Mouse (Mus musculus): ENCODE measurements around the gene Akna. TPM values are rescaled to one million over a fixed set of nuclear protein-coding genes. Genes with fewer than 3 reads are reported as not detected.

Akna gene
- total RNA-seq, 2 experiments from 2014 or later, result 9.5 to 16.9 TPM

DNA sequence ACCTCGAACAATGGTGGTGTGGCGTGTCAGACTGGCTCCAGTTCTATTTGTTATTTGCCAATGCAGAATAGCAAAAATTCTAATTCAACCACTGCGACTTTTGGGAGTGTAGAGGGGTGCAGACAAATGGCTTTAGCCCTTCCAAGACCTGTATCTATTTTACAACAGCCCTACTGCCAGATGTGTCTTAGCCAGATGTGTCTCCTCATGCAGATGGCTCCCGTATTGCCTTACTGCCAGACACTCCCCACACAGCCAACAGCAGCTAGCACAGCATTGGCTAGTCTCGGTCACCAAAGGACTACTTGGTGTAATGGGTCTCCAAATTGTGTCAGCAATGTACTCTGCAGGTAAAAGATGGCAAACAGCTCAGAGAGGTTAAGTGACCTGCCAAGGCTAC lies 8.1 kb upstream of the Akna start:
- no peak for ATAC-seq (replicated peaks; ENCODE audit: low FRiP score, poor library complexity, severe bottlenecking)

- ATAC-seq (replicated peaks; ENCODE audit: low FRiP score, poor library complexity, severe bottlenecking), result peak; percentile 83
These were observed 7.4 kb upstream of the Akna start for GRCm38 (mm10) chr4:63410583-63410934.

DNA sequence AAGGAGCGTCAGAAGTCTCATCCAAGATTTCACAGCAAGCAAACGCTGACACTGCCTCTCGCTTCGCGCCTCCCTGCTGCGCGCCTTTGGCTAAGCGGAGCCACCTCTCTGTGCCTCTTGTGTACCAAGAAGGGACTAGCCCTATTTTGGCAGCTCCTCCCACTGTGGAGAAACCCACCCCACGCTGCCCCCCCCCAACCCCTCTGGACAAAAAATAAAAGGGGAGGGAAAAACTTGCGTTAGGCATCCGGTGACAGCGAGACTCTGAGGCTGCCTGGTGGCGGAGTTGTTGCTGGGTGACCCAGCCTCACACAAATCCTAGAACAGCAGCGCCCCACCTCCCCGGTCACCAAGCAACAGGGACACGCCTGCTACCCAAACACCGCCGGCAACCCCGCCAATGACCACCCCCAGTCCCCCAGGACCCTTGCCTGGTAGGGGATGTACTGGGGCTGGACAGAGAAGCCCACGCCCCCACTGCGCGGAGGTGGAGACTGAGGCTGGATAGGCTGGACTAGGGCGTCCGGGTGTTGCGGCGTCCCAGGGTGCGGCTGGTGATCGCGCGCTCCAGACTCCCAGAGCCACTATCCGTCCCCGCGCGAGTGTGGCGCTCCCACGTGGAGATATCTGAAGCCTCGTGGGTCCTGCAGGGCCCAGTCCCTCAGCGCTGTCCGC lies 6.9 kb upstream of the Akna start:
- ATAC-seq (replicated peaks; ENCODE audit: low FRiP score, poor library complexity, severe bottlenecking), result peak; percentile 59

- no peak for ATAC-seq (replicated peaks; ENCODE audit: low FRiP score, poor library complexity, severe bottlenecking)
These were observed 6.3 kb upstream of the Akna start for GRCm38 (mm10) chr4:63409317-63409907.

DNA sequence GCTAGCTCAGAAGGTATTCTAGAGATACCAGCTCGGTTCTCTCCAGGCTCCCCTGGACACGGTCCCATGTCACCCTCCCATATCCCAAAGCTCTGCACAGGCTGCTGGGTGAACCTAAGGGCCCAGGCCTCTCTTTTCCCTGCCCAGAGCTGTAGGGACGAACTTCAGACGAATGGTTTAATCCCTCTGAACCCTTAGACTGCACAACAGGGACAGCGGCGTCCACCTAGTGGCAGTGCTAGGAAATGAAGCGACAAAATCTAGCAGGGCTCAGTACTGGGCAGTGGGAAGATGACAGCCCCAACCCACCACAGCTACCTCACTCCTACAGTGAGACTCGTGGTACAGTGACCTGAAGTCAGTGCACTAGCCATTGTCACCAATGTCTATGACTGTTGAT lies 5.5 kb upstream of the Akna start:
- peak; percentile 67 for ATAC-seq (replicated peaks; ENCODE audit: low FRiP score, poor library complexity, severe bottlenecking)

DNA sequence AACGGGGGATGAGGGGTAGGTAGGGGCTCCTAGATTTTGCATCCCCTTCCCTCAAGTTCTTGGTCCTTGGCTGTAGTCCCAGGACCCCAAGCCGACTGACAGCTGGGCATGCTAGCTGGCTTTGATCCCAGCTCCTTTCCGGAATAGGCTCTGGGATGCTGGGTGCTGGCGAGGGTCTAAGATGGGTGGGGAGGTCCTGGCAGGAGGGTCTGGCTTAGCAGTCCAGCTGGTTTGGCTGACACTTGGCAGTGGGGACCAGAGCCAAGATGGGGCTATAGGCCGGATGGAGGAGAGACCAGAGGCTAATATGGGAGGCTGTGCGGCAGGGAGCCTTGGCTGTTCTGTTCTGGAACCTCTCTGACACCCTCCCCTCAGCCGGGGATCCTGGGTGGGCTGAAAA lies 5.1 kb upstream of the Akna start:
- ATAC-seq (replicated peaks; ENCODE audit: low FRiP score, poor library complexity, severe bottlenecking), result no peak

DNA sequence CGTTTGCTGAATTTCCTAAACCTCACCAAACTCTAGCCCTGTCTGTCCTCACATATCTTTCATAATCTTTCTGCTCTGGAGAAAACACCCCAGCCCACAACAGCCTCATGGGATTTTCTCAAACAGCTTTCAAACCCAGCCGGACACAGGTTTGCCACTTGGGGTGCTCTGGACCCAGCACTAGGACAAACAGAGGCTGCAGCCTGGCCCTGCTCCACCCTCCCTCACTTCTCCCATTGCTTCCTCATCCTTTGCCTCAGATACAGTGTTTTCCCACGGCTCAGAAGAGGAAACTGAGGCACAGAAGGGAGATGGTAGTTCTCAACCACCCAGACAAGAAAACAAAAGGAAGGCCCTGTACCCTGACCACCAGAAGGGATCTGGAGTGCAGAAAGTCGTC lies 2.5 kb upstream of the Akna start:
- ATAC-seq (replicated peaks; ENCODE audit: low FRiP score, poor library complexity, severe bottlenecking), result no peak

GRCm38 (mm10) chr4:63405051-63405450 lies 1.9 kb upstream of the Akna start:
- ATAC-seq (replicated peaks; ENCODE audit: low FRiP score, poor library complexity, severe bottlenecking), result no peak

GRCm38 (mm10) chr4:63404205-63404604 lies 1.1 kb upstream of the Akna start:
- no peak for ATAC-seq (replicated peaks; ENCODE audit: low FRiP score, poor library complexity, severe bottlenecking)

DNA sequence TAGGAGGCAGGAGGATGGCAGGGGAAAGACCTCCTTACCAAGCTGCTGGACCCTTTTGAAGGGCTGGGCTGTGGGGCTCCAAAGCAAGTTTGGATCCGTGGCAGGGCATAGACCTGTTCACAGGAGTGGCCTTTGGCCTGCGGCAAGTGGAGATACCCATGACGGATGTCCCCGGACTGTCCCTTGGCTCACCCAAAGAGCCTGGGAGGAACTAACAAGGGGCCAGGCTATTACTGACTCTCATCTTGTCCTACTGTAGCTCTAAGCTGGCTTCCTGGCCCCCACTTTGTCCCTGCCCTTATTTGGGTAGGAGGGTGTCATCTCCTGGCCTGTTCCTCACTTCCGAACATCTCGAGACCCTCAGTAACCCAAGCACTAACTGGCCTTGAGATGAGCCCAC lies 596 bp downstream of the Akna start:
- no peak for ATAC-seq (replicated peaks; ENCODE audit: low FRiP score, poor library complexity, severe bottlenecking)

DNA sequence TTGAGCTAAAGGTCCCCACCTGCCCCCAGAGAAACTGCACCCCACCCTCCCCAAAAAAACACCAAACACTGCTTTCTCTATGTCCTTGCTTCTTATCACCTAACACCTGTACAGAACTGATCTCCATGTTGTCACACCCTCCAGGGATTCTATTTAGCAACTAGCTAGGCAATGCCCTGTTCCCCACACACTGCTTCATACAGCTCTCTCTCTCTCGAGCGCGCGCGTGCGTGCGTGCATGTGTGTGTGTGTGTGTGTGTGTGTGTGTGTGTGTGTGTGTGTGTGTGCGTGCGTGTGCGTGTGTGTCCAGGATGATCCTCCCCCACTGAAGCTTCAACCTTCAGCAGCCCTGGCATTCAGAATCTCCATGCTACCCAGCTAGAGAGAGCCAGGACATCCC lies 1.1 kb downstream of the Akna start:
- ATAC-seq (replicated peaks; ENCODE audit: low FRiP score, poor library complexity, severe bottlenecking), result peak; percentile 54

DNA sequence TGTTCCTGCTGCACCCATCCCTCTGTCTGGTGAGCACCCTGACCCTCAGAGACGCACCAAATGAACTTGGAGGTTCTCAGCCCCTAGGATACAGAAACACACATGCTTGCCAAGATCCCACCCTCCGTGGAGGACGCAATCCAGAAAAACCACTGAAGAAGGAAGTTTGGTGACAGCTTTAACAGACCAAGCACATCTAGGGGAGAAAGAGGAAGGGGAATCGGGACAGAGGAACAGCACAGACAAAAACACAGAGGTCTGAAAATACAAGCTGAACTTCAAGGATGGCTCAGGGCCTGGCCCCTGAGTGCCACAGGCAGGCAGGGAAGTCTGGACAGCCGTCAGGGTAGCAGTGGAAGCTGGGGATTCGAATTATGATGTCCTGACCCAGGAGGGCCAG lies 1.5 kb downstream of the Akna start:
- ATAC-seq (replicated peaks; ENCODE audit: low FRiP score, poor library complexity, severe bottlenecking), result no peak

- ATAC-seq (replicated peaks; ENCODE audit: low FRiP score, poor library complexity, severe bottlenecking), result no peak
These were observed 2.4 kb downstream of the Akna start for GRCm38 (mm10) chr4:63400541-63401306.

DNA sequence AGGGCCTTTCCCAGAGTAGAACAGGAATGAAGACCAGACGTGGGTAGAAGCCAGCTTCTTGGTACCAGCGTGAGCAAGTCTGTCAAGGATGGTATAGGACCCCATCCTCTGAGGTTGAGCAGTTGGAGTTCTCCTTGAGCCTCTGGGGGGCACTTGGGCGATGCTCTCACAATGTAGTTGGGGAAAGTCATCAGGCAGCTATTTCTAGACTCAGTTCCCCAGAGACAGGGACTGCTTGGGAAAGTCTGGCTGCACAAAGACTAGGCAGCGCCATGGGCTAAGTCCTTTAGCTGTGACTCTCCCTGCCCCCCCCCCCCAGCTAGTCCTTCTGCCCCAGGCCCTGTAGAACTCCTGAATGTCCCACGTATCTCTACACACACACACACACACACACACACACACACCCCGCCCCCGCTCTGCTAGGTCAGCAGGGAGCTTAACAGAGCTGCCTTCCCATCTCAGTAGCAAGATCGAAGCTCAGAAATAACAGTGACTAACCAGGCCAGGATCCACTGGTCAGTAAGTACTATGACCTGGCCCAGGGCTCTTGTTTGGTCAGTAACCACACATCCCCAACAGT lies 3.4 kb downstream of the Akna start:
- no peak for ATAC-seq (replicated peaks; ENCODE audit: low FRiP score, poor library complexity, severe bottlenecking)

DNA sequence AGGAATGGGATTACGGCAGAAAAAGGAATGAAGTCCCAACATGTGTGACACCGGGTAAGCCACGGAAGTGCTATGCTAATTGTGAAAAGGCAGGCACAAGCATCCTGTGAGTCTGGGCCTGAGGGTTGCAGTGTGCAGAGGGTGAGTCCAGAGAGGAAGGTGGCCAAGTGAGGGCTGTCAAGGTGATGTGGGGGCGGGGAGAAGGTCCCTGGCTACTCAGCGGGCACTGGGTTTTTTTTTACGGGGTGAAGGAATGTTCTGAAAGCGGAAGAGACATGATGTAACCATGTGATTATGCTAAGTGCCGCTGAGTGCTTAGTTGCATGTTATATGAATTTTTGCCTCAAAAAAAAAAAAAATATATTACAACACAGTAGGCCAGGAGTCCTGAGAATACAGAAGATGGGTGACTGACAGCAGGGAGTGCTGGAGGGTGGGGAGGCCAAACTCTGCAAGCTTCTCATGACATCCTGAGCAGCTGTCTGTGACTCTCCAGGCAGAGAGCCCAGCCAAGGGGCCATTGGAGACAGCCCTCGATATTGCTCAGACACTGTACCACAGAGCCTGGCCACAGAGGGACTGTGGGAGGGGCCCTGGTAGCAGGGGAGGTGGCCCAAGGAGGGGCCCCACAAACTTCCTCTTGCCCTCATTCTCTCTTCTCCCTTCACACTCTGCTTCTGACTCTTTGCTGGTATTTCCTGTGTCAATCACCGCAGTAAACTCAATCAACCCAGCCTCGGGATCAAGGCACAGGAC lies 4.1 kb downstream of the Akna start:
- no peak for ATAC-seq (replicated peaks; ENCODE audit: low FRiP score, poor library complexity, severe bottlenecking)

- ATAC-seq (replicated peaks; ENCODE audit: low FRiP score, poor library complexity, severe bottlenecking), result no peak
These were observed 5.1 kb downstream of the Akna start for GRCm38 (mm10) chr4:63397981-63398537.

- no peak for ATAC-seq (replicated peaks; ENCODE audit: low FRiP score, poor library complexity, severe bottlenecking)
These were observed 11.8 kb downstream of the Akna start for GRCm38 (mm10) chr4:63391322-63391721.

GRCm38 (mm10) chr4:63389887-63390528 lies 13.1 kb downstream of the Akna start:
- 0 out of 2 replicates have a peak, but pooled peaks have one; percentile 24 for ATAC-seq (replicated peaks; ENCODE audit: low FRiP score, poor library complexity, severe bottlenecking)

GRCm38 (mm10) chr4:63389121-63389886 lies 13.8 kb downstream of the Akna start:
- no peak; the same call in 1 of the 2 replicates for ATAC-seq (replicated peaks; ENCODE audit: low FRiP score, poor library complexity, severe bottlenecking)
